Mouse (Mus musculus) myocyte (in vitro differentiated cells): ENCODE measurements at regions not wholly inside any gene's neighbourhood (a gene's known extent, or its start where the extent isn't known, plus 50 kb on each side); places are given as distances from the start of the nearest gene placed in this dataset.

Experiments
- H3K27me3 ChIP-seq: one replicate; pipeline ENCODE4 v1.6.1; 2011; ENCODE audit not compliant: control insufficient read depth, insufficient read depth, insufficient read length
- H3K36me3 ChIP-seq: one replicate; pipeline ENCODE4 v1.6.1; 2011; ENCODE audit not compliant: control insufficient read depth, insufficient read depth
- H3K4me2 ChIP-seq: one replicate; pipeline ENCODE4 v1.6.1; 2011; ENCODE audit warnings: low read depth, control low read depth
- H3K4me3 ChIP-seq: one replicate; pipeline ENCODE4 v1.5.1; 2011; ENCODE audit warnings: mild to moderate bottlenecking, control low read depth, moderate library complexity
- H3K79me2 ChIP-seq: one replicate; pipeline ENCODE4 v1.6.1; 2011; ENCODE audit not compliant: control insufficient read depth, insufficient read depth
- H3ac ChIP-seq: one replicate; pipeline ENCODE4 v1.6.1; 2011; ENCODE audit not compliant: control insufficient read depth, insufficient read length
- CEBPB ChIP-seq: IDR thresholded peaks from 2 replicates; pipeline ENCODE4 v1.6.1; 2011; ENCODE audit warnings: mild to moderate bottlenecking, moderate library complexity; ENCODE audit not compliant: poor library complexity, insufficient read depth, severe bottlenecking
- E2F4 ChIP-seq: IDR thresholded peaks from one replicate; pipeline ENCODE4 v1.6.1; 2011; ENCODE audit warnings: mild to moderate bottlenecking, control low read depth, moderate library complexity; ENCODE audit not compliant: insufficient read depth
- MAX ChIP-seq: IDR thresholded peaks from one replicate; pipeline ENCODE4 v1.6.1; 2011; ENCODE audit warnings: low read depth, mild to moderate bottlenecking, control low read depth
- MYOD1 ChIP-seq, 3 experiments: IDR thresholded peaks; one replicate each; pipeline ENCODE4 v1.6.1; 2011; ENCODE audit warnings: control low read depth in 2 of 3, low read depth in 2 of 3, mild to moderate bottlenecking in 2 of 3, moderate library complexity in 1 of 3; ENCODE audit not compliant: insufficient read length in 2 of 3, control insufficient read depth in 1 of 3
- MYOG ChIP-seq, 3 experiments: IDR thresholded peaks; one replicate each; pipeline ENCODE4 v1.6.1; 2011; ENCODE audit warnings: control low read depth in 2 of 3, low read depth in 2 of 3, mild to moderate bottlenecking in 2 of 3; ENCODE audit not compliant: insufficient read length in 2 of 3, control insufficient read depth in 1 of 3, insufficient read depth in 1 of 3
- POLR2A ChIP-seq: IDR thresholded peaks from one replicate; pipeline ENCODE4 v1.6.1; 2011; ENCODE audit warnings: low read depth, mild to moderate bottlenecking, control low read depth, moderate library complexity; ENCODE audit not compliant: insufficient read length
- POLR2AphosphoS2 ChIP-seq: IDR thresholded peaks from one replicate; pipeline ENCODE4 v1.6.1; 2011; ENCODE audit warnings: low read depth, control low read depth; ENCODE audit not compliant: insufficient read length
- REST ChIP-seq: IDR thresholded peaks from one replicate; pipeline ENCODE4 v1.6.1; 2011; ENCODE audit warnings: mild to moderate bottlenecking, control low read depth, moderate library complexity; ENCODE audit not compliant: insufficient read depth, insufficient read length
- SRF ChIP-seq: IDR thresholded peaks from one replicate; pipeline ENCODE4 v1.6.1; 2011; ENCODE audit warnings: low read depth; ENCODE audit not compliant: control insufficient read depth, insufficient read length
- TCF12 ChIP-seq: IDR thresholded peaks from one replicate; pipeline ENCODE4 v1.6.1; 2011; ENCODE audit warnings: mild to moderate bottlenecking, control low read depth; ENCODE audit not compliant: poor library complexity, insufficient read depth, severe bottlenecking
- TCF3 ChIP-seq: IDR thresholded peaks from one replicate; pipeline ENCODE4 v1.6.1; 2011; ENCODE audit warnings: low read depth, control low read depth; ENCODE audit not compliant: insufficient read length
- USF1 ChIP-seq: IDR thresholded peaks from one replicate; pipeline ENCODE4 v1.6.1; 2011; ENCODE audit warnings: low read depth, mild to moderate bottlenecking, control low read depth, moderate library complexity

DNA sequence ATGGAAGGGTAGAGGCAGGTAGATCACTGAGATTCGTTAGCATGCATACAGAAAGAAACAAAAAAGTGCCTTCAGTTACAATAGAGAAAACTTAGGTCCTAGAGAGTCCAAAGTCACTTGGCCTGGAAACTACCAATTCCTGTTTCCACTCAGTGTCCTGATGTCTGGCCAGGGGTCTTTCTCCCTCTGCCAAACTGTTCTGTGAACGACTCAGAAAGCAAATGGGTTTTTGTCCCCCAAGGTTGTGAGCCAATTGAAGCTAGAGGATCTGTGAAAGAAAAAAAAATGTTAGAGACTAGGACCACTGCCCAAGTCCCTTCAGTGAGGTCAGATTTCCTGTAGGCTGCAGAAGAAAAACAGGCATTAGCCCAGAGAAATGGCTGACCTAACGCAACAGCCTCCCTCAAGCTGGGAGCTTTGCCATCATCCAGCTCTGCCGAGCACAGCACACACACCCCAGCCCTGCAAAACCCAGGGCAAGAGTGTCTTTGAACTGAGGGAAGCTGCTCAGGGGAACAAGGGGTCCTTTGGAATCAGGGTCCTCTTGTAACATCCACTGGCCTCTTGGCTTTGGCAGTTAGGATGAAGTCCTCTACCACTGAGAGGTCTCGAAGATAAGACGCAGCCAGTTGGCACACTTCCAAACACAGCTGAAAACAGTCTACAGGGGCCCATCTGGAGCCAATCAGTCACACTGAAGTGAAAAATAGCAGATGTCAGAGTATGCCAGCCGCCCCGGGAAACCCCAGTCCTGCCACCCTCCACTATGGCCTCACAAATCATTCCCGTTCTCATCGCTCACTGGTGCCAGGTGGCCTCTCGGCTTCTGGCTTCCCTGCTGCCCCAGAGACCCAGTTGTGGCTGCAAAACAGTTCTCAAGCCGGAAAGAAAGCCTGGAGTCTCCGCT, 85.0 kb upstream of the Castor2 start:
- no peaks in the 10 kb centered on the region for H3K79me2 ChIP-seq
- H3ac ChIP-seq = no peak overlapping the region
- H3K27me3 ChIP-seq = no peaks in the 10 kb centered on the region
- no peak for TF ChIP-seq SRF
- no peak overlapping the region for H3K4me2 ChIP-seq
- H3K36me3 ChIP-seq = no peaks in the 10 kb centered on the region
- H3K4me3 ChIP-seq = no peak overlapping the region

DNA sequence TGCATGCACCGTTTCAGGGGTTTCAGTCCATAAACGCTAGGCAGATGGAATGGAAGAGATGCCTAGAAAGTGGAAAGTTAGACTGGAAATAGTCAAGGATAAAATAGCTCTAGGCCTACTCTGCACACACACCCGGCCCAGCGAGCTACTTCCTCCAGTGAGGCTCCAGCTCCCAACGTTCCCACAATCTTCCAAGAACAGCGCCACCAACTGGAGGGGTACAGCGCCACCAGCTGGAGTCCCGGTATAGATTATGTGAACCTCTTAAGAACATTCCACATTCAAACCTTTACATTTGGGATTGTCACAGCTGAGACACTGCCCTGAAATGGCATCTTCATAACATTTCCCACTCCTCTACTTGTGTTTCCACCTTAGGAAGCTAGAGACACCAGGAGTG, 86.3 kb upstream of the Castor2 start:
- TF ChIP-seq TCF3 = no peak
- TF ChIP-seq POLR2AphosphoS2 = no peak
- no peak for TF ChIP-seq USF1
- TF ChIP-seq E2F4 = no peak
- TF ChIP-seq MYOD1 (IDR thresholded peaks at IDR 0.05; ENCODE audit: control insufficient read depth in 1 of 3, insufficient read length in 2 of 3, low read depth in 2 of 3) = no peak
- TF ChIP-seq MYOG (IDR thresholded peaks at IDR 0.05; ENCODE audit: control insufficient read depth in 1 of 3, insufficient read depth in 1 of 3, insufficient read length in 2 of 3, low read depth in 2 of 3) = no peak
- no peak for TF ChIP-seq MAX
- no peak for TF ChIP-seq CEBPB
- no peak for TF ChIP-seq SRF
- TF ChIP-seq TCF12 = no peak
- no peak for TF ChIP-seq POLR2A
- Histone ChIP-seq H3K4me3 (no peak overlapping the region), H3K79me2 (no peaks in the 10 kb centered on the region), H3K36me3 (no peaks in the 10 kb centered on the region), H3K27me3 (no peaks in the 10 kb centered on the region), H3ac (no peak overlapping the region), H3K4me2 (no peak overlapping the region)

DNA sequence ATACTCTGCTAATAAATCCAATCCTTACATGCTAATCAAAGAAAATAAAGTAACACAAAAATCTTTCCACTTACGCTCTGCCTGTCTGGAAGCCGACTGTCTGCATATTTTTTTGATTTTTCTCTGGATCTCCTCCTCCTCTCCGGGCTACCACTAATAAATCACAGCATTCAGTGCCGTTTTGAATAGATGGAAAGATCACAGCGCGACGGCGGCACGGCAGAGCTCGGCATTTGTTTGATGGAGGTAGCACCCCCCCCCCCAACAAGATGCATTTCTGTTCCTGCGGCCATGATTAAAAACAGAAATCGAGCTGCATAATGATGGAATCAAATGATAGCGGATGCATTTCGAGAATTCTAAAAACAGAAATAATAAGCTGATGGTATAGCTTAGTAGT, 89.7 kb upstream of the Castor2 start:
- Histone ChIP-seq H3K4me3 (no peak overlapping the region), H3K27me3 (no peaks in the 10 kb centered on the region), H3ac (no peak overlapping the region), H3K36me3 (no peaks in the 10 kb centered on the region), H3K79me2 (no peaks in the 10 kb centered on the region), H3K4me2 (no peak overlapping the region)
- no peak for TF ChIP-seq E2F4
- TF ChIP-seq REST = no peak
- no peak for TF ChIP-seq POLR2A

DNA sequence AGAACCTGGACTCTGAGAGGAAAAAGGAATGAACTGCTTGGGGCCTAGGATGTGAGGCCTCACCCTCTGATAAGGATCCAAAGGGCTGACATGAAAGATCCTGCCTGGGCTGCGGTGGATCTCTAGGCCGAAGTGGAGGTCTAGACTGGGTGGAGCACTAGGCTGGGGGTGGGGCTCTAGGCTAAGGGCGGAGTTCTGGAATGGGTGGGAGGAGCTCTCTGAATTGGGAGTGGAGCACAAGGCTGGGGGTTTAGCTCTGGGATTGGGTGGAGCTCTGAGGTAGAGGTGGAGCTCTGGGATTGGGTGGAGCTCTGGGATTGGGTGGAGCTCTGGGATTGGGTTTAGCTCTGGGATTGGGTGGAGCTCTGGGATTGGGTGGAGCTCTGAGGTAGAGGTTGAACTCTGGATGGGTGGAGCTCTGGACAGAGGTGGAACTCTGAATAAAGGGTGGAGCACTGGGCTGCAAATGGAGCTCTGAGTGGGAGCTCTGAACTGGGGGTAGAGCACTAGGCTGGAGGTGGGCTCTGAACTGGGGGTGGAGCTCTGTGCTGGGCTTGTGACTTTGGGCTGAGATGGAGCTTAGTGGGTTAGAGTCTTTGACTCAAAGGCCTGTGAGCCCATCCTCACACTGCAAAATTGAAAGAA, 92.3 kb upstream of the Castor2 start:
- Histone ChIP-seq H3ac (no peak overlapping the region), H3K4me2 (no peak overlapping the region), H3K4me3 (no peak overlapping the region), H3K79me2 (no peaks in the 10 kb centered on the region), H3K27me3 (no peaks in the 10 kb centered on the region), H3K36me3 (no peaks in the 10 kb centered on the region)
- TF ChIP-seq MYOG (IDR thresholded peaks at IDR 0.05; ENCODE audit: control insufficient read depth in 1 of 3, insufficient read depth in 1 of 3, insufficient read length in 2 of 3, low read depth in 2 of 3) (no peak), SRF (no peak), POLR2AphosphoS2 (no peak), USF1 (no peak), MYOD1 (IDR thresholded peaks at IDR 0.05; ENCODE audit: control insufficient read depth in 1 of 3, insufficient read length in 2 of 3, low read depth in 2 of 3) (no peak), MAX (no peak), POLR2A (no peak), TCF3 (no peak), CEBPB (no peak), TCF12 (no peak)

DNA sequence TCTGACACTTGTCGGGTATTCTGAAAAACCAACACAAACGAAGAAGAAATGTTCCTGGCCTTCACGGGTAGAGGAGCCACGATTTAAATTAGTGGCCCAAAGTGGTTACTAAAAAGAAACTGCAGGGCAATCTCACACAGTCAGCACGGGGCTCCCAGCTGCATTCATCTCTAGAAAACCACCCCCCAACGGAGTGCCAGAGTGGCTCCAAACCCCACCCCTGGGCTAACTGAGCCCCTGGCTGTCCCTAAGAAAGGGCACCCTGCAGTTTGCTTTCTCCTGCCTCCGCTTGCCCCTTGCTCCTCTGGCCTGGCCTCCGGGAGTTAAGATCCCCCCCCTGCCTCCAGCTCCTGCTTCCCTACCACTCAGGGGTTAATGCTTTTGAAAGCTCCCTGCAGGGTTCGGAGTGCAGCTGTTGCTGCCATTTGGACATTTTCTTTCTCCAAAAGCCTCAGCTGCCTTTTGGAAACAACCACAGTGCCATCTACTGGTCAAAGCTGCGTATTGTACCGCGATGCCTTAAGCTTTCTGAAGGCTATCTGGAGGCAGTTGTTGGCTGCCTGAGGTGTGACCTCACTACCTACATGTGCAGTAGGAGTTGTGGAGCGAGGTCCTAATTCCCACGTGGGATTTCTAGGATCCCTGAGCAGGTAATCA, 92.9 kb upstream of the Castor2 start:
- Histone ChIP-seq H3K27me3 (no peaks in the 10 kb centered on the region), H3K4me2 (peak overlapping the region; percentile 52), H3ac (no peak overlapping the region), H3K4me3 (no peak overlapping the region), H3K36me3 (no peaks in the 10 kb centered on the region), H3K79me2 (no peaks in the 10 kb centered on the region)
- TF ChIP-seq MYOD1 (IDR thresholded peaks at IDR 0.05; ENCODE audit: control insufficient read depth in 1 of 3, insufficient read length in 2 of 3, low read depth in 2 of 3) (peak; percentile 96 to 98 (median 97)), POLR2A (no peak), MYOG (IDR thresholded peaks at IDR 0.05; ENCODE audit: control insufficient read depth in 1 of 3, insufficient read depth in 1 of 3, insufficient read length in 2 of 3, low read depth in 2 of 3) (peak in 2 of 3 experiments; percentile 24 to 61), TCF12 (peak; percentile 72)
